Mouse (Mus musculus) gonadal fat pad, adult 2 months (tissue): Measurements from ENCODE around the gene Arid5b. TPM values are rescaled to one million over a fixed set of nuclear protein-coding genes. Genes with fewer than 3 reads are reported as not detected.
"Not testable (repeated sequence)": the region's sequence is repeated elsewhere in the genome, so short reads cannot be mapped to it uniquely, and the experiment has no call there.

Experiments used
- DNase-seq: peaks from one replicate; pipeline ENCODE4 v3.0.0-alpha.2; 2012; ENCODE audit warnings: low read depth
- polyA plus RNA-seq: library from polyadenylated mRNA; depleted of rRNA; stranded (reverse); fragments of >200 nt; gene quantifications from 2 replicates; pipeline ENCODE4 v1.2.3, GENCODE M21; 2012

Arid5b gene
- polyA plus RNA-seq, 1 experiment: 10.3 TPM

DNA sequence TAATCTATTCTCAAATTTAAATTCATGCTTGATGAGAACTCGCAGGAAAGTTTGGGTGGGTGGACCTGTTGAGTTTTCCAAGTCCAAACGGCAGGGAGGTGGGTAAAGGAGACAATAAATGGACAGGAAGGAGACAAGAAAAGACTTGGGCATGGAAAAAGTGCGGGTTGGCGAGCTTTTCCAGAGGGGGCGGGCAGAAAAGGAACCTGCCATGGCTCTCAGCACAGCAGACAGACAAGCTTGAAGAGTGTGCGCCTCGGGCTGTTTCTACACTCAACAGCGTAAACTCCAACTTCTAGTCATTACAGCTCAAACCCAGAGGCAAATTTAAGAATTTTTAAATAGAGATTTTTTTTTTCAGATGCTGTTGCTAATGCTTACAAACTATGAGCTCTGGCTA lies 168.4 kb downstream of the Arid5b start:
- no peak for DNase-seq

DNA sequence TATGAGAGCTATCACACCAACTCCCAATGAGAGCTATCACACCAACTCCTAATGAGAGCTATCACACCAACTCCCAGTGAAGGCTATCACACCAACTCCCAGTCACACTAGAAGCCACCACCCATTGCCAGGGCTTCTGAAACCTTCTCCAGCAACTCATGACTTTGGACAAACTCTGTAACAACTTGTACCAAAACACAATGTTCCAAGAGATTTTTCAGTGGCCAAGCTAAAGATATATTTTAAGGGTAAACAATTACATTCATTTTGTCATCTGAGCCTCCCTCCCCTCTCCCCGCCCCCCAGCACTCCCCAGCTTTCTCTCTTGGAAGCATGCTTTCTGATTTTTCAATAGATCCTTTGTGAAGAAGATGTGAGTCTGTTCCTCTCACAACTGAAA lies 168.9 kb downstream of the Arid5b start:
- DNase-seq: no peak

DNA sequence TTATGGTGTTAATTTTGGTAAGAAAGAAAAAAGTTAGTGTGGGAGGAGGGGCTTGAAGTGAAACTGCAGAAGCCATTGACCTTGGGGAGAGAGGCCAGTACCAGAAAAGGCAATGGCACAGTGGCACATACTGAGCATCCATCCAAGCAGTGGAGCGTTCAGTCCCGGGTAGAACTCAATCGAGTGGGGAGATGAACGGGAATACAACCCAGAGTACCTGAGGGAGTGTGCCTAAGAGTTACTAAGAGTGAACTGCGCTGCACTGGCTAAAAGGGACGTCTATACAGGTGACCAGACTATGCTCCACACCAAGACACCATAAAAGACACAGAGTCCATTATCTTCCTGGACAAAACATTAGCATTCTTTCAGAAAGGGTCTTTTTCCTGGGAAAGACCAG lies 170.8 kb downstream of the Arid5b start:
- DNase-seq: no peak

DNA sequence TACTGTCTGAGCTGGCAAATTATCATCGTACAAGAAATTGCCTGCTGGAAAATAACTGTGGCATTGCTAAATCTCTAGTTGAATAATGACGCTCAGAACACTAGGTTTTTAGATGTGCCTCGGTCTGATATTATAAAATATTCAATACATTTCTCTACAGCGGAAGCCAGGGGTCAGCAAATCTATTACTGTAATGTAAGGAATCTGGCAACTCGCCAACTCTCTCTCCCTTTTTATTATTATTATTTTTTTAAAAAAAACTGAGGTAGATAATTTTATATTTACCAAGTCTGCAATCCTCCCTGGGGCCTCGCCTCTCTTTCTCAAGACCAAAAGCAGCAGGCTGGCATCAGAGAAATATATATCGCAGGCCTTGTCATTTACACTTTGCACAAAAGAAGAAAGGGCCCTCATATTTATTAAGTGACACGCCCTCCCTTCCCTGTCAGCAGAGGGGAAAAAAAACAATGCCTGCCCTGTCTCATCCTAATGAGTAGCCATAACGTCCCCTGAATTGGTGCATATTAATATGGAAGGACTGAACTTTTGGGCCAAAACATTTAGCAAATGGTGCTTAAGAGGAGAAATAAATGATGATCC lies 172.1 kb downstream of the Arid5b start:
- DNase-seq: no peak

DNA sequence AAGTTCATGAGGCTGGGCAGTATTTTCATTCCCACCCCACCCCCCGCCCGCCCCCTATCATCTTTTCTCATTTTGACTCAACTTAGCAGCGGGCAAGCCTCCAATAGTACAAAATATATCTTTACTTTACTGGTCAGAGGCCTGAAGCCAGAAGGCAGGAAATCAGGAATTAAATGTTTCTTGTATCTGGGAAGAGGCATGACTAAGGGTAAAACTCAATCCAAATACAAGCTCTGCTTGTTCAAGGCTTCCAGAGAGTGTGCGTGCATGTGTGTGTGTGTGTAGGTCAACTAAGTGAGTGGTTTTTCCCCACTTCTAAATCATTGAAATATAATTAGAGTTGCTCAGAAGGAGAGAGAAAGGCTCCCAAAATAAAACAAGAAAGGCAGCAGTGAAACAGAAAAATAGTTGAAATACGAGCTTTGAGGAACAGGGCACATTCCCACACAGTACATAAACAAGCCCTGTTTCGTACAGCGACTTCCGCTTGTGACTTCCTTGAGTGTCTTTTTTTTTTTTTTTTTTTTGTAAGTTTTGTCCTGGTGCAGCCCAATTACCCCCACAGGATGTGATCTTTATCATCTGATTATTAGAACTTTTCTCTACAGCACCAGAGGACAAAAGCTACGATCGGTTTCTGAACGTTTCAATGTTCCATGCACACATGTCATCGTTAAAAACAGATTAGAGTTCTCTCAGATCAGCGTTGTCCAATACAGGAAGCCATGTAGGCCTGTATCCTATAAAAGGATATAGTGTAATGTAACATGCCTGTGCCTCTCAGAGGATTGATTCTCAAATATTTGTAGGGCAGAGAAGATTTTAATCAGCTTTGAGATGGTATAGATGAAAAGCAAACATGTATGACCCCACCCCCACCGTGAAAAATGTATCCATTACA lies 173.4 kb downstream of the Arid5b start:
- no peak for DNase-seq

DNA sequence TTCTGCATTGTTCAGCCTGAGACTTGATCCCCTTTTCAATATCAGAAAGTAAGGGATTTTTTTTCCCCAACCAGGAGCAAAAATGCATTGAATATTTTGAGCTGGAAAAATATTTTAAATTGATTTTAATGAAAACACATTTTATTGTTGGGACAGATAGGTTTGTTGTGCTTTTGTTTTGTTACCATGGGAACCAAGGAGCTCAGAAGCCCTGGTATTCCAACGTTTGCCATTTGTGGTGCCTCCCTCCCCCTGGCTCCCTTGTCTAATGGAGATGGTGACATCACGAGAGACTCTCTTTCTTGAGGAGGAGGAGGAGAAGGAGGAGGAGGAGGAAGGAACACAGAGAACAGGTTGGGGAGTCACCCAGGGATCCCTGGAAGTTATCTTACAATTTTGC lies 174.1 kb downstream of the Arid5b start:
- no peak for DNase-seq

DNA sequence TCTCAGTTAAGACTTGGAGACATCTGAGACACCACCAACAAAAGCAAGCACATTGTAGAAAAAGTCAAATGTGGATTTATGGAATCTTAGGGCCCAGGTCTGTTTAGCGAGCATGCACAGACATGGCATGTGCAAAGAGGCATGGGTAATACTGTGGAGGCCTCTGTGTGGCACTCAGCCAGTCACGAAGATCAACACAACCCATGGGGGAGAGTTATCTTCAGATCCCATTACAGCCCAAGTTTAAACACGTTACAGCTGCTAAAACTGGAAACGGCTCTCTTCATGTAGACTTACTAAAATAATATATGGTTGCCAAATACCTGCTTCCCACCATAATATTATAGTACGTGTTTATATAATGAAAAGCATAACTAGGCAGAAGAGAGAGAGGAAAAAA lies 174.6 kb downstream of the Arid5b start:
- DNase-seq: no peak

DNA sequence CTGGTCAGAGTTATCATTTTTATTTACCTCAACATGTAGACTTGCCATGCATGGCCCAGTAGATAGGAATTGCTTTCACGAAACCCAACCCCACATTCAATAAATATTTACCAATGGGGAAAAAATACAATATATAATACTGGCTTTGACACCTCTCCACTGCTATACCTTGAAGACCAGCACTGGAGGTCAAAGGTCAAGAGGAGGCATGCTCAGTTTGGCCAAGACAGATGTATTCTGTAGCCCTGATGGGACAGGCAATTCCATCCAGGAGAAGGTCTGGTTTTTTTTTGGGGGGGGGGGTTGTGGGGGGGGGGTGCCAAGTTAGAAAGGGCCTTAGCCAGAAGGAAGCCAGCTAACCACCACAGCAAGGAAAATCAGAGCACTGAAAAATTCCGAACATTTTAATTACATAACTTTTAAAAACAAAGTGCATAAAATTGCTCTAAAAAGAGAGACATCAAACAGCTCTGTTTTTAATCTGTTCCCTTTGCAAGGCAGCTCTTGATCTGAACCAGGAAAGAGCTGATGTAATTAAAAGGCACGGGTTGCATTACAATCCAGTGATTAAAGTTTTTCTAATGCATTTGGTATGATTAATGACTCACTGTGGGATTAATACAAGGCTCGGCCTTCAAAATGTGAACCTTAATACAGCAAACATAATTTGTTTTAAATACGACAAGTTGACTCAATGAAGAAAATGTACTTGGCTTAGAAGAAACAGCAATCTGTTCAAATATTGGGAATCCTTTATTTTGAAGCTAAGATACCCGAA lies 175.3 kb downstream of the Arid5b start:
- no peak for DNase-seq

DNA sequence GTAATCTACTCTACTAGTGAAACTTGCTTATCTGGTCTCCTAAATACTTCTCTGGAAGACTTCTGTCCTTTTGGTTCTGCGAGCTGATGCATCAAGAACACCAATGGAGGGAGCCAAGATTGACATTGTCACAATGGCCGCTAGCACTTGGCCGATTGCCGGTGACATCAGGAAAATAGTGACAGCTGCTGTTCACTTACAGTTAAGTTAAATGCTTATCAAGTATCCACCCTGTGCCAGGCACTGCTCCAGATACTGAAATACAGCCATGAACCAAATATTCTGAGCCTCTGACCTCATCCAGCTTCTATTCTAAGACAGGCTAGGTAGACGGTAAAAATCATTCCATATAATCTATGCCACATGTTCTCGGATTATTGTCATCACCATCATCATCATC lies 176.0 kb downstream of the Arid5b start:
- no peak for DNase-seq

DNA sequence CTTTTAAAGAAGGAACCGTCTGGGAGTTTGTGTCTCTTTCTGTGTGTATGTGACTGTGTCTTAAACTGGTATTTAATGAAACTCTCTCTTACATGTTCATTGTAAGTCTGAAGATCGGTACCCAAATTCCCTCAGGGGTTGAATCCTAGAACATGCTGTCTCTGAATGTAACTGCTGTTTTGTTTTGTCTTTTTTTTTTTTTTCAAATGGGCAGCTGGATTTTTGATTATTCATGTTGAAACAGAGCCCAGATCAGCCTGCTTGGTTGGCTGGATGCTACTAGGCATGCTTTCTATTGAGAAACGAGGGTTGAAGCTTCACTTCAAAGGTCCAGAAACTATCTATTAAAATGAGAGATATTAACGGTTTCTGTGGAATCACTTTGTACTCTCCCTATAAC lies 177.3 kb downstream of the Arid5b start:
- DNase-seq: no peak

DNA sequence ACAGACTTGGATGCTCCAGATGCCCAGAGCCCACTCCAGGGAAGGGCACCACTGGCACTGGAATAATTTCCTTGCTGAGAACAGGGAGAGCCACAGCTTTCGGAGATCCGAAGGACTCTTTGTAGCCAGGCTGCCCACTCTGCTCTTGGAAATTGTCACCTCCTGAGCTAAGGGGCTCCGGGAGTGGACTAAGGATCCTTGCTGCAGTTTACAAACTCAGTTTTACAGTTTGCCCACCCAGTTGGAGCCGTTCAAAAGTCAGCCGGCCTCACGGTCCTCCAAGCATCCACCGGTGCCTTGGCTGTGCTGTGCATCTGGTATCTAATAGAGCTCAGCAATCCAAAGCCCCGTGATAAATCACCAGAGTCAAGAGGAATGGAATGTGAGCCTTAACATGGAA lies 178.0 kb downstream of the Arid5b start:
- DNase-seq: no peak

DNA sequence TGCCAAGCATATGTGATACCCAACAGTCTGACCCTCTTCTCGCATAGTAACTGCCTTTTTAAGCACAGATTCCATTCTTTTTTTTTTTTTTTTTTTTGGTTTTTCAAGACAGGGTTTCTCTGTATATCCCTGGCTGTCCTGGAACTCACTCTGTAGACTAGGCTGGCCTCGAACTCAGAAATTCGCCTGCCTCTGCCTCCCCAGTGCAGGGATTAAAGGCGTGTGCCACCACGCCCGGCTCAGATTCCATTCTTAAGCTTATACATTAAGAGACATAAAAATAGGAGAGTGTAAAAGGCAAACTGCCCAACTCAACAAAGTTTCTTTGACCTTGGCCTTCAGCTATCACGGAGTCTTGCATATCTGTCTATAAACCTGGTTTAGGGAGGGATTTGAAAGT lies 178.7 kb downstream of the Arid5b start:
- not testable (repeated sequence) for DNase-seq

DNA sequence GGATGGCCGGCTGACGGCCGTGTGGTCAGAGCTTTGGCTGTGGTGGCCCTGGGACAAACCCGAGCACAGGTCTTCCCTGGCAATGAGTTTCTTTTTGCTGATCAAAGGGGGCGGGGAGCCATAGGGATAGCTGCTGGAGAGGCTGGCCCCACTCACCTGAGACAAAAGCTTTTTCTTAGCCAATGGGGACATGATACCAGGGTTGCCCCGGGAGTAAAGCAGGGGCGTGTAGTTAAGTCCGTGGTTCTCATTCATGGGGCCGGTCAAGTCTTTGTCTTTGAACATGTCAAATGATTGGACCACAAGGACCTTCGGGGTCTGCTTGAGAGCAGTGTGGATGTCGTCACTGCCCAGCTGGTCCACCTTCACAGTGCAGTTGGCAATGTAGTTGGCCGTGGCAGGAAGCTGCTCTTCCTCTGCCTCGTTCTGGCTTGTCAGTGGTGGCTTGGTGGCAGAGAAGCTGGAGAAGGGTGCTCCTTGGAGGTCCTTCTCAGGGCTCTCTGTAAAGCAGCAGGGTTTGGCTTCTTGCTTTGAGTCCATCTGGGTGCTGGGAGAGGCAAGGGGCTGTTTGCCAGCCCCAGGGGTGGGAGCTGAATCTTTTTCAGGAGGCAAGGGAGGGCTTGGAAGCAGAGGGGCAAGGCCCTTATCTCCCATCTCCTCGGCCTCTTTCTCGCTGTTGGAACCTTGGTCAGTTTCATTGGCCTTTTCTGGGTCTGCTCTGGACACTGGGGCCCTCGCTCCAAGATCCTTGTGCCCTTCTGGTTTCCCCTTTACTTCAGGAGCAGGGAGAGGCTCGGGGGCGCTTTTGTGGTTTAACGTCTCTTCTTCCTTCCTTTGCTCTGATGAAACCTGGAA lies 180.5 kb downstream of the Arid5b start:
- no peak for DNase-seq

DNA sequence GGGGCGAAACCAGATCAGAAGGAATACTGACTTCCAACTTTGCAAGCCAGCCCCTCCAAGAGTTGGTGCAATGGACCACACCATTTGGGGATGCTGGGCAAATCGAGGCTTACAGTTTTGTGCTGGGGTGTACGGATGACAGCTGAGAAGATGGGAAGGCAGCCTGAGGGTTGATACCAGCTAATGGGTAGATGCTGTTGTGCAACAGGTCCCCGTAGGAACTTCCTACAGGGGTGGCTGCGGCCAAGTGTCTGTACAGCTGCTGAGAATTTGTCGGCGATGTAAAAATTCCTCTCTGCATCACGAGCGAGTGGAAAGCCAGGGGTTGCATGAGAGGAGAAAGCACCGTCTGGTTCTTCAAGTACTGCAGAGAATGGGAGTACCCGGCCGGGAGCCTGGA lies 182.1 kb downstream of the Arid5b start:
- DNase-seq: no peak

DNA sequence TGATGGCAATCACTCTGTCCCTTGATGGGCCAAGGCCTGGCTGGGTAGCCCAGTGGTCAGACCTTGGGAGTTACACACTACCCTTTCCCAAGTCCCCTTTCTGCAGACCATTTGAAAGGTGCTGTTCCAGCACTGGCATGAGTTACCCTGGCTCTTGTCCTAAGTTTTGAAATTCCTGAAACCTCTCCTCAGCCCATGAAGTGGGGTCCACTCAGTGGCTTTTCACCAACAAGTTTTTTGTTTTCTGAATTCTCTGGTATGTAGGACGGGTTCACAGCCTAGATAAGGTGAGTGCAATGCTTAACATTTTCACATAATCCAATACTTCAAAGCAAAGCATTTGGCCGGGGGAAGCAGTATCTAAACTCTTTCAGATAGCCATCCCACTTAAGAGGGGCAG lies 183.4 kb downstream of the Arid5b start:
- no peak for DNase-seq

DNA sequence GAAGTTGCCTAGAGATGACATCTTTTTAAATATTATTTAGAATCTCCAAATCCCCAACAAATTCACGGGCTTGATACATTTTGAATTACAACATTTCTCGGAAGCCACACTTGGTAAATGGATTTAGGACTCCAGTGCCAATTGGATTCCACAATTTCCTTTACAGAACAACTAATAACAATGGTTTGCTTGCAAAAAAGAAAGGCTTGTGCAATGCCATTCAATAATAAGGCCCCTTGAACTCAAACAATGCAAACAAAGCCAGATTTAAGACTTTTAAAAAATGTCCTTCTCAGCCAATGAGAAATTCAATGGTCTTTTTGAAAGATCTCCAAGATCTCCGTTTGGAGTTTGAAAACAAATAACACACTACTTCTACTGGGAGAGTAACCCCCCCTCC lies 185.0 kb downstream of the Arid5b start:
- DNase-seq: no peak

DNA sequence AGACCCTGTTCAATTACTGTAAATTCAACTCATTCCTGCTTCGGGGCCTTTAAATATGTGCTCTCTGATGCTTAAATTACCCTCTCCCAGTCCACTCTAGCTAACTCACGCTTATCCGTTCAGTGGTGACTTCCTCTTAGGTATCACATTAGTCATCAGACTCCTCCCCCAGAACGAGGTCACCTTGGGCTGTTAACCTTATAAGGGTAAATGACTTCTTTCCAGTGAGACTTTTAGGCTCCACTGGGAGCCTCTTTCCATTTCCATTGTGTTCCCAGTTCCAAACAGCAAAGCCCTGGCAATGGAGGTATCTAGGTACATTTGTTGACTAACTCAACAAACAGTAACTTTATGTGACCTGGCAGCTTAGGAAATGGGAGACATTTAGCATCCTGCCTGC lies 186.7 kb downstream of the Arid5b start:
- DNase-seq: no peak

DNA sequence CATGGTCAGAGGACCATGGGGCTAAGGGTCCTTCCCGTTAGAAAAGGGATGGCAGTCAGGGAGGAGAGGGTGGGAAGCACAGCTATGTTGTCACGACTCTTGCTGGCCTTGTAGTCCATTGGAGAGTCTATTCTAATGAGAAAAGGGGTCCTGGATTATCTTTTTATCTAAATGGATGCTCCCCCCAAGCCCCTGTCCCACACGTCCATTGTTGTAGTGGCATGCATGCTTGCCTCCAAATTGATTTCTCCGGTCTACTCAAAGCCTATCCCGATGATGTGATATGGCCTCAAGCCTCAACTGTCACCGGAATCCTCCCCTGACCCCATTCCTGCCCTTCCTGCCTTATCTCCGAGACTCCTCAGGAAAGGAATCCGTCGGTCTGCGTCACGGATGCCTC lies 187.5 kb downstream of the Arid5b start:
- no peak for DNase-seq

DNA sequence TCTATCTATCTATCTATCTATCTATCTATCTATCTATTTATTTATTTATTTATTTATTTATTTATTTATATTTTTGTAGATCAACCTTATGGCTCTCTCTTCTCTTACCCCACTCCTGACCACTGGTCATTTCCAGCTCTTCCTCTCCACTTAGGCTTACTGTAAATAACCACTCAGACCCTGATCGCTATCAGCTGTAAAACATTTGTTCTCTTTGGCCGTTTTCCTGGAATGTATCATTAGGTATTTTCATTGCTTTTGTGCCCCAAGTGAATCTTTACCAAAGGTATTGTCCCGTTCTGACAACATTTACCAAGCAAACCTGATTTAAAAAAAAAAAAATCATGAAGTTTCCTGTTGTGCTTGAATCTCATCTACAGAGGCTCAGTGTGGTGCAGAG lies 188.0 kb downstream of the Arid5b start:
- DNase-seq: no peak

DNA sequence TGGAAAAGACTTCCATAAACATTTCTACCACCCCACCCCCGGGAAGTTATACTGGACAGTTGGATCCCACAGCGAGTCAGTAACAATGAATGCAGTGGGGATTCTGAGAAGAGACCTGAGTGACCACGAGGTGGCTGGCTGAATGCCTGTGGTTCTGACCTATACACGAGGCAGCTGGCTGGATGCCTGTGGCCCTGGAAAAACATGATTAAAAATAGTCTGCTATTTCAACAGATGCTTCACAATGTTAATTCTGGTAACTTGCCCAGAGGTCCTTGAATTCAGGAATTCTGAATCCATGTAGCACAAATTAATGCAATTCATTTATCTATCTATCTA lies 188.4 kb downstream of the Arid5b start:
- no peak for DNase-seq

DNA sequence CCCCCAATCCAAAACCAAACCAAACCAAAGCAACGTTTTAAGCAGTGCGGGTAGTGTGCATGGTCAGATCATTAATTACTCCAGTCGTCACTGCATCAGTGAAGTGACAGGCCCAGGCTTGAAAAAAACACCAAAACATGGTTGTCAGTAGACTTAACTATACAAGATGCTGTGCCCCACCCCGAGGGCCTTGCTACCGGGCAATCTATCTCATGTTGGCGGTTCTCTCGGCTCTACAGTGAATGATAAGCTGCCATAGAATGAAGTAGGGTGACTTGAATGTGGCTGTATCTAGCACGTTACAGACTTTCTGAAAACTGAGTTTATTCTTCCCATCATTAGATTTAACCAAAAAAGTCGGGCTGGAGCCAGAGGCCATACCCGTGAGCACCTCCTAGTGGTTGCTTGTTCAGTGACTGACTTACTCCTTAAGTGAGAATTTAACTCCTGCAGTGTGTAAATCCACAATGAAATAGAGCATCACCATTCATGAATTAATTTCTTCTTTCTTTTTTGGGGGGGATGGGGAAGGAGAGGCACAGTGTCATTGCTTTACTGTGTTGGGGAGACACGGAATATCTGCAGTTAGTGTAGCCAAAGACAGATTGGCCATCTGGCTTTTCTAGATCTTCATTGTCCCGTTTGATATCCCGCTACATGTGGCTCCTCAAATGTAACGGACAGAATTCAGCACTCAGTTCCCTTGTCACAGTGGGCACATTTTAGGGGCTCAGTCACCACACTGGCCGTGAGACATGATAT lies 188.9 kb downstream of the Arid5b start:
- DNase-seq: no peak
